Mouse (Mus musculus) liver, adult 2 months (tissue): ENCODE results near the gene Ubr4.

Experiments
- CTCF ChIP-seq: fragments of 200-500 bp; IDR thresholded peaks from 2 replicates; pipeline ENCODE4 v1.5.1; 2011; ENCODE audit warnings: low read depth, low read length, control low read depth
- POLR2A ChIP-seq: fragments of 200-500 bp; IDR thresholded peaks from 2 replicates; pipeline ENCODE4 v1.6.1; 2011; ENCODE audit warnings: low read length, control low read depth; ENCODE audit not compliant: insufficient read depth; ENCODE audit errors: extremely low read depth

GRCm38 (mm10) chr4:139521926-139522325 is 169.5 kb downstream of the Ubr4 start:
- TF ChIP-seq CTCF (no peak), POLR2A (no peak)
